Mouse (Mus musculus) cortical plate, adult 2 months (tissue): ENCODE data around the gene Pcgf2.

Source experiments
- CTCF ChIP-seq: fragments of 200-500 bp; IDR thresholded peaks from 2 replicates; pipeline ENCODE4 v1.5.1; 2011; ENCODE audit warnings: mild to moderate bottlenecking, control low read depth, low read length; ENCODE audit not compliant: insufficient read depth; ENCODE audit errors: extremely low read depth
- POLR2A ChIP-seq: fragments of 200-500 bp; IDR thresholded peaks from 2 replicates; pipeline ENCODE4 v1.6.1; 2011; ENCODE audit warnings: mild to moderate bottlenecking, low read length, control low read depth; ENCODE audit not compliant: insufficient read depth; ENCODE audit errors: extremely low read depth

DNA sequence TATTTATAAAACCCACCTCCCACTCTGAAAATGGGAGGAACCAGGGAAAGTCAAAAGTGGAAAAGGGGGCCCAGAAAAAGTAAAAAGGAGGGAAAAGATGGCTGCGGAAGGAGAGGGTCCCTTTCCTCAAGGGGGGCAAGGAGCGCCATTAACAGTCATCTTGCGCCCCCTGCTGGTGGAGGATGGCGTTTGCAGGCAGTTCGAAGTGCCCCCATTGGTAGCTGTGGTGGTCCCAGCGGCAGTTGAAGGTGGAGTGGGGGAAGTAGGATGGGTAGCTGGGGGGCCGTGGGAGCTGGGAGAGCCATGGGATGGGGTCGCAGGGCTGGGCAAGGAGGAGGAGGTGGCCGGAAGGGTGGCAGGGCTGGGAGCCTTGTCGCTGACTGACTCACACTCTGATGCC is 10.4 kb downstream of the Pcgf2 start:
- no peak for TF ChIP-seq POLR2A
- TF ChIP-seq CTCF: peak; percentile 82
